Mouse (Mus musculus) urinary bladder, postnatal 25 days (tissue): Measurements from ENCODE around the gene Pde6h.

Source experiments
- DNase-seq: peaks from one replicate; pipeline ENCODE4 v3.0.0; 2022; ENCODE audit warnings: low spot score

The Pde6h gene

DNA sequence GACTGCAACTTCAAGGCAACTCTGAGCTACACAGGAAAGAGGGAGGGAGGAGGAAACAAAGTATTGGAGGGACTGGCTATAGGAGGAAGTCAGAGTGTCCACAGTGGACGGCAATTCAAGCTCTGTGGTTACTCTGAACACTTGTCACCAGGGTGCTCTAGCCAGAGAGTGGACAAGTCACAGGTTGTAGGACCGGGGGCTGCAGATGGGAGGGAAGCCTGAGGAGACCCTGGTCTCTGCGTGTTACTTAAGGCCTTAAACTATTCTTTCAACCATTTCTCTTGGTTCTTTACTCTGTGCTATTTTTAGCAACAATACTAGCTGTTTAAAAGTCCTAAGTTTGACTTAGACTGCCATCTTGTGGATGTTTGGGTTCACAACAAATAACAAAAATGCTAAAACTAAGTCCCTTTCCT, 56.7 kb downstream of the Pde6h start:
- DNase-seq, result no peak

DNA sequence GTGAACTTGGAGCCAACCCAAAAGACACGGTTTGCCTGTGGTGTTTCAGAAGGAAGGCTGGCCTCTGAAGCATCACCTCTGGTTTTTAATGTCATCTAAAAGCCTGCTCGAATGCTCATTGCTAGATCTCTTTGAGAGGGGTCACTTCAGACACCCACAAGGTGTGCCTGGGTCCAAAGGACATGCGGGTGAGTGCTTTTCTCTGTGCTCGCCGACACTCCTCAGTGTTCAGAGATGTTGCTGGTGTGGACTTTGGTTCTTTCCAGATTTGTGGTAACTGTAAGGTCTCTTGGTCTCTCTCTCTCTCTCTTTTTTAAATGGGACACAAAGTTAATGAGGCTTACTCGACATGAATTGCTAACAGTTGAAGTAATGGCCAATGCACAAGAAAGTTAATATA, 58.9 kb downstream of the Pde6h start:
- no peak for DNase-seq

DNA sequence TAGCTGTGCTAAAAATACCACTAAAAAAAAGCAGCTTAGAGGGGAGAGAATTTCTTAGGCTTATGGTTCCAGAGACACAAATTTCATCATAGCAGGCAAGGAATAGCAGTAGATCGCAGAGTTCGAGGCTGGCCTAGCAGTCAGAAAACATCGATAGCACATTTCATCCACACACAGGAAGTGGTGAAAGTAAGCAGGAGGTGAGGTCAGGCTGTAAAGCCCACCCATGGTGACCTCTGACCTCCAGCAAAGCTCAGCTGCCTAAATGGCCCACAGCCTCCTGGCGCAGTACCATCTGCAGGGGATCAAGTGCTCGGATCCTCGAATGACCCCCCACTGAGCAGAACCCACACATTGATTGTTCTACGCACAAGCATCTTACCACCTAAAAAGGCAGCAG, 59.6 kb downstream of the Pde6h start:
- no peak for DNase-seq

- no peak for DNase-seq
Observed at GRCm38 (mm10) chr6:136986019-136986418, 62.4 kb downstream of the Pde6h start.

DNA sequence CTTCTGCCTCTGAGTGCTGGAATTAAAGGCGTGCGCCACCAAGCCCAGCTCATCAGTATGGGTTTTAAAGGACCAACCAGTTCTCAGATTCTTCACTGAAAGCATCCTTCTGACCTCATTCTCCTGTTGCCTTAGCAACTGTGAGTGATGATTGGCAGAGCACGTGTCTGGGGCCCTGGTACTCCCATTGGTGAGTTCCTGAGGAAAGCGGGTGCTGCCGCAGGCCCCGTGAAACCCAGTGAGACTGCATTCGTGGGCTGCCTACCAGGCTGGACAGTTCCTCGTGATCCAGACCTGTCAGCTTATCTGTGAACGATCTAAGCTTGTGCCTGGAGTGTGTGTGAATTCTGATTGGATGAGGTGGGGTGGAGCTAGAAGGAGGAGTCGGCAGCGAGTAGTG, 63.1 kb downstream of the Pde6h start:
- no peak for DNase-seq

DNA sequence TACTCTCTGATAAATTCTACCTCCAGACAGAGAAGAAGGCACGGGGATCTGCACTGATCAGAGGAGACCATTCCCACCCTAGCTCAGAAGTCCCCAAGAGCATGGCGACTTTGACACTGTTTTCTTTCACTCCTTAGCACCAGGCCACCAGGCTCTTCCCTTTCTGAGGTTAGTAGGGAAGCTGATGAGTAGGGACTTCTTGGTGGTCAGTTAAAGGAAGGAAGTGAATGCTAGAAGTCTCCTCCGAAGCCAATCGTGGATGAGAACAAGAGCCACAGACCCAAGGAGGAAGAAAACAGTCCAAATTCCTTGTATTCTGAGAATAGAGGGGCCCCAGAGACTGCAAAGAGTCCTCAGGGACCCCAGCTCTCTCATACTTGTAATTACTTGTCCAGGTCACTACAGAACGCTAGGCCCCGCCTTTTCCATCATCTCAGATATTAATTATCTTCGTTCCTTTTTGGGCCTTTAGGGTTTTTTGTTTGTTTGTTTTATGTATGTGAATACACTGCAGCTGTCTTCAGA, 65.0 kb downstream of the Pde6h start:
- DNase-seq, result no peak

- no peak for DNase-seq
Observed at GRCm38 (mm10) chr6:136989824-136990497, 66.3 kb downstream of the Pde6h start.

DNA sequence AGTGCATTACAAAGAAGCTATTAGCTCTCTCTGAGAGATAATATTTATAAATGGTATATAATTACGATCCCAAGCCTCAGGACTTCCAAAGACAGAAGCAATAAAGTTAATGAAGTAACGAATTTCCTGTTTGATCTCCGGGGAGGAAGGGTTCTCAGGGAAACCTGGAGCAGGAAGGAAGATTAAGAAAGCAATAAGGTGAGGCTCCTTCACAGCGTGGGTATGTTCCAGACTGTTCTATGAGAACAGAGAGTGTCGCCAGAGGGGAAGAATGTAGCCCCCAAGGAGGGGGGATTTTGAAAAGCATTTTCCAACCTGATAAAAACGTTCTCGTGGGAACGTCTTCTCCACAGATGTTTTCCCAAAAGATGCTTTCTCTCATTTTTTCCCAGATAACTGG, 66.9 kb downstream of the Pde6h start:
- no peak for DNase-seq

DNA sequence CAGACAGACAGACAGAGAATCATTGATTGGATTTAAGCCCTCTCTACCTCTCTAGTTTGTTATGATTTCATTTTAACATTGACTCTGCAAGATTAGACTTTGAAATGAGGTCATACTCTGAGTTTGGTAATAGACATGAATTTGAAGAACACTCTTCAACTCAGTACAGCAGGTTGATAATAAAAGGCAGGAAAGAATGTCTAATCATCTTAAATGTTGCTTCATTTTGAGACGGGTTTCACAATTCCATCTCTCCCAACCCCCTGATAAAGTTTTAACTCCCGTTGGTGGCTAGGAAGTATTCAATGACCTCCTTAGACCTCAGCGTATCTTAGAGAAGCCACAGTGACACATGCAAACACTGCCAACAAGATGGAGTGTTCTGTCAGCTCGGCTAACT, 69.9 kb downstream of the Pde6h start:
- no peak for DNase-seq

- no peak for DNase-seq
Observed at GRCm38 (mm10) chr6:136995533-136995932, 71.9 kb downstream of the Pde6h start.

DNA sequence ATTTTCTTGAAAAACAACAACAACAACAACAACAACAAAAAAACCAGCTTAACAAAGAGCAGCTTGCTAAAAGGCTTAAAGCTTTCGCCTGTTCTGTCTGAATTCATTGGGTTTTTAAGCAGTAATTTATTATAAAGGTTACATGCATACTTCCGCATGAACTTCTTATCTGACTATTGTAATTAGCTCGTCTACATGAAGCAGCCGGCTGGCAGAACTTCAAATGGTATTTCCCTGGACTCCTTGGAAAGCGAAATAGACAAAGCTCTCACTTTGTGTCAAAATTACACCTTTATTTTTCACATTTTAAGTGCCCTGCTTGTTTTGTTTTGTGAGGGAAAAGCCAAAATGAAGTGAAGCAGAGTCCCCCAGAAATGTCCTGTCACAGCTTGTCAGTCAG, 72.7 kb downstream of the Pde6h start:
- DNase-seq, result no peak

- DNase-seq, result no peak
Observed at GRCm38 (mm10) chr6:136998181-136998580, 74.5 kb downstream of the Pde6h start.

- DNase-seq, result no peak
Observed at GRCm38 (mm10) chr6:136999009-136999408, 75.4 kb downstream of the Pde6h start.

GRCm38 (mm10) chr6:136999707-137000446, 76.2 kb downstream of the Pde6h start:
- DNase-seq, result no peak

DNA sequence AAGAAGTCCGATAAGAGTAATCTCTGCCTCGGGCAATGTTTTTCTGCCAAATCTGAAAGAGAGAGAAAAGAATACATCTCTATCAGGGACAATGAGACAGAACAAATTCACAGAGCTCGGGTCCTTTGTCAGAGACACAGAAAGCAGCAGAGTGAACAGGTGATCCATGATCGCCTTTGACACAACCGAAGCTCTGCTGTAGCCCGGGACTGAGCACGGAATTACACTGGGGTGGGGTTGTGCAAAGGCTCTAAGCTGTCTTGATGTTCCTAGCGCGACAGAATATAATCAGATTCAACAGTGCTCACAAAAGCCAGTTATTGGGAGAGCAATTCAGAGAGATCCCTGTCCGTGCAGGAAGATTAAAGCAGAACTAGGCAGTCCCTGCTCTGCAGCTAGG, 77.1 kb downstream of the Pde6h start:
- DNase-seq, result no peak

GRCm38 (mm10) chr6:137001267-137002168, 77.9 kb downstream of the Pde6h start:
- no peak for DNase-seq

DNA sequence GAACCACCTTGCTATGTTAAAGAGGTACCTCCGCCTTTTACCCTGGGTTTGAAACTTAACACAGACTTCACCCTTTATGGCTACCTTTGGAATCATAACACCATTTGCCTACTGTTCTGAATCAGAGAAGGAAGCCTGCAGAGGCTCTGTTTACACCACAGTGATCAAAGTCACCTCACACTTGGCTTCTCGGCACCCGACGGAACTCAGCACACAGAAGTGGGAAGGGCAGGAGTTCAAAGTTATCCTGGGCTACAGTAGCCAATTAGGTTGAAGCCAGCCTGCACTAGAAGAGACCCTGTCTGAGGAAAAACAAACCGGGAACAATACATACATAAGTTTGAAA, 78.5 kb downstream of the Pde6h start:
- DNase-seq, result no peak

DNA sequence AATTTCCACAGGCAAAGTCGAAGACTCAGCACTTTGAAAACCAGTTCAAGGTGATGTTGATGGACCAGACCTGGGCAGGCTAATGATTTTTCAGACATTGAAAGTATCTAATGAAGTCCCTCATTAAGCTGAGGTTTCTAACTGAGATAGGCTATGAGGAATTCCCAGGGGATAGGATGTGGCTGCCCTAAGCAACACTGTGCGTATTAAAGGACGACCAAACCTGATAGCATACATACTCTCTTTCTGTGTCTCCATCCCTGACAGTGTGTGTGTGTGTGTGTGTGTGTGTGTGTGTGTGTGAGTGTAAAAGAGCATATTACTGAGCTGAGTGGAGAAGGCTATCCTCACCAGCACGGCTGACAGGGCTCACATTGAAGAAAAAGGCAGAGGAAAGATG, 80.7 kb downstream of the Pde6h start:
- DNase-seq, result no peak

DNA sequence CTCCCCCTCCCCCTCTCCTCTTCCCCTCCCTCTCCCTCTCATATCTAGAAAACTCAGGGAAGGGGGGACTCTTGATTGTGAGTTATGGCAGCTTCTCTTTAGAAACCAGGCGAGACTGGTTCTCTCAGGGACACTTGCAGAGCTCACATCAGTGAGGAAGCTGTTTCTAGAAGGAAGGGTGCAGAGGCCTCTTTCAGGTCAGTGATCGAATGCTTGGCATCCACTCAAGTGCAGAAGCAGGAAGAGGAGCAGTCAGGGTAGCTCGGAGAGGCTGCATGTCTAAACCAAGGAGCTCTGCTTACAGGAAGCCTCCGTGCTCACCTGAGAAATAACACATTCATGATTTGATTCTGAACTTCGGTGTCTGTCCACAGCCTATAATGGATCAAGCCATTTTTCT, 87.6 kb downstream of the Pde6h start:
- DNase-seq, result no peak

DNA sequence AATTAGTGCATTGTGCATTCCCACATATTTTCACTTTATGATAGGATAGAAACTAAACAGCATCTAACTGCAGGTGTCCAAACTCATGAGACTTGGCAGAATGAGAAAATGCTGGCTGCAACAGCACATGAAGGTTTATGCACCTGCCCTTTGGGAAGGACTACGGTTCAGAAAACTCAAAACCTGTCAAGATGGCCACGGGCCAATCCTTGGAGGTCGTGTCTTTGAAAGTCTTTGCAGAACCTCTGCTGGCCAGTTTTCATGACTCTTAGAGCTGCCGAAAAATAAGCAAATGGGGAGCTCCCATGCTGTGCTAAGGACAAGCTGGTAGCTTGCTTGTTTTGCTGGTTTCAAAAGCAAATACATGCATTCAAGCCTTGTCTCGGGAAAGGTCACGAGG, 90.7 kb downstream of the Pde6h start:
- DNase-seq, result no peak

GRCm38 (mm10) chr6:137017216-137017973, 93.8 kb downstream of the Pde6h start:
- no peak for DNase-seq
